Mouse (Mus musculus) olfactory bulb, adult 2 months (tissue): ENCODE data around the gene Zcchc7.

ENCODE experiments used
- CTCF ChIP-seq: fragments of 200-500 bp; IDR thresholded peaks from 2 replicates; pipeline ENCODE4 v1.5.1; 2012; ENCODE audit warnings: low read depth, mild to moderate bottlenecking, low read length, moderate library complexity; ENCODE audit not compliant: insufficient read depth
- POLR2A ChIP-seq: fragments of 200-500 bp; IDR thresholded peaks from 2 replicates; pipeline ENCODE4 v1.6.1; 2012; ENCODE audit warnings: mild to moderate bottlenecking, low read depth, low read length, moderate library complexity; ENCODE audit not compliant: insufficient read depth

DNA sequence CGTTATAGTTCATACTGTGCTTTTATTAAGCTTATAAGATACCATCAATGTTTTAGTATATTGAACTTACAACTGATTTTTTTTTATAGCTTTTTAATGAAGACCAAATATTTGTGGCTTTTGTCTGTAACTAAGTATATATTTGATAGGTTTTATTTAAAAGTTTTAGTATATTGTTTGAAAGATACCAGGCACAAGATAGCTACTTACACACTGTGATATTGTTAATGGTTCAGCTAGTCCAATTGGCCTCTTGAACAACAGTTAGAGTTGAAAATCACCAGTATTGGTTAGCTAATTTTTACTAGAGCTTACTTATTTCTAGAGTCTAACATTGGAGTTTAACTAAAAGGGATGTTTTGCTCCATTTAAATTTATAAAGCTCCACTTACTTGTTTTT lies 25.8 kb downstream of the Zcchc7 start:
- TF ChIP-seq POLR2A (no peak), CTCF (no peak)
